Mouse (Mus musculus) E14TG2a.4 (cell line): ENCODE measurements around the gene Asic3.

Source experiments
- CTCF ChIP-seq: conservative IDR thresholded peaks from 2 replicates; pipeline ENCODE4 v1.5.1; 2014; ENCODE audit warnings: low read length
- NANOG ChIP-seq: IDR thresholded peaks from 2 replicates; pipeline ENCODE4 v1.6.1; 2014; ENCODE audit warnings: borderline replicate concordance, low read length, mixed read lengths
- POU5F1 ChIP-seq: IDR thresholded peaks from 2 replicates; pipeline ENCODE4 v1.6.1; 2014; ENCODE audit warnings: low read length, borderline replicate concordance

GRCm38 (mm10) chr5:24373807-24374206, 39.4 kb upstream of the Asic3 start:
- TF ChIP-seq NANOG (no peak), CTCF (no peak), POU5F1 (no peak)
